Mouse (Mus musculus): ENCODE measurements around the gene Kansl1l.

GRCm38 (mm10) chr1:66792838-66793466 lies 24.4 kb downstream of the Kansl1l start:
- TF ChIP-seq CTCF (IDR thresholded peaks at IDR 0.05; ENCODE audit: low read depth) (no peak), EP300 (IDR thresholded peaks at IDR 0.05; ENCODE audit: low read depth) (no peak)
